10 mouse cellular contexts compared by ENCODE assay signal in the genomic region with DNA sequence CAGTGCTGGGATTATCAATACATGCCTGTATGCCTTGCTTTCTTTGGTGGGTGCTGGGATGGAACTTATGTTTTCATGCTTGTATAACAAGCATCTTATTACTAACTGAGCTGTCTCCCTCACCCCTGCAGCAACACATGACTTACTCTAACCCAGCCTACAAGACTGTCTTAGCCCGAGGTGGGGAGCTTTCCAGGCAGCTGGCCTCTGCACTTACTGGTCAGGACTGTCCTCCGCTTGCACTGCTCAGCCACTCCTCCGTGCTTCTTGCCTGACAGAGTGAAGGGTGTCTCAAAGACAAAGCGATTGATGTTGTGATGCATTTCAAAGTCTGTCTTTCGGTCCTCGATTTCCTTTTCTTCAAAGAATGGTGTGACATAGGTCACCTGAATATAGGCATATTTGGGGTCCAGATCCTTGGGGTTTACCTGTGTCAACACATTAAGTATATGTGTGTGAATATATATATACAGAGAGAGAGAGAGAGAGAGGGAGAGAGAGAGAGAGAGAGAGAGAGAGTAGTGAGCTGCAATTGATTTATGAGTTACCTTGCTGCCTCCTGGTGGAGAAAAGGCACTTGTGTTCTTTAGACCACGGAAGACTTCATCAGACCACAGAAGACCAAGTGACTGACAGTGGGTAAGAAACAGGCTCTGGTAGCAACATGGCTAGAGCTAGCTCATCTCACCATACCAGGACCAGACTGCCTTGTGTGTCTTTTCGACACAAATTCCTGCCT. TPM values are rescaled to one million over a fixed set of nuclear protein-coding genes. Genes with fewer than 3 reads are reported as not detected.
DNase-seq lines count a peak whose midpoint lies in the region; ATAC-seq lines count a peak whose summit lies in the region.
"Had no signal": no experiment of that assay in that cellular context is flagged by ENCODE, and none has a peak within 500 bp of the region (broad histone marks: within the 10 kb centered on the region; RNA-seq: fewer than 3 reads in every experiment).

No protein-coding gene starts in this region.

- DNase-seq in heart, postnatal 4 days, result peak; percentile 15
- DNase-seq in heart, adult 18-20 months, result no peak
- peak; percentile 70 for DNase-seq in 3T3-L1 (ENCODE audit: low read depth, low spot score)
- DNase-seq in adipocyte (ENCODE audit: low spot score), result peak; percentile 41
- peak; percentile 7 to 26 for DNase-seq in kidney, postnatal 36 days
- DNase-seq in urinary bladder, adult 2 months (ENCODE audit: low spot score), result no peak
- no peak for DNase-seq in yolk sac, embryonic 10.5 days (ENCODE audit: low spot score)

- ATAC-seq in erythroid progenitor cell, adult 5-6 weeks (replicated peaks; ENCODE audit: low FRiP score, poor library complexity, severe bottlenecking), result no peak

RNA-seq across cellular contexts. Expression of gene Gm45261, which starts 51.1 kb away (rescaled TPM):
- not detected for total RNA-seq in heart, postnatal 4 days (2021)
- total RNA-seq in heart, adult 18-20 months (2021), result not detected
- not detected in 2 replicates for polyA plus RNA-seq in urinary bladder, adult 2 months (2012; rRNA removed)
- total RNA-seq in erythroid progenitor cell, adult 5-6 weeks (2015; ENCODE audit: low replicate concordance), result not detected in 2 replicates
- not detected in 2 replicates for total RNA-seq in erythroid progenitor cell, adult 5-6 weeks (2017; ENCODE audit: low replicate concordance)
- polyA plus RNA-seq: limb, embryonic 15.5 days; stomach, embryonic 16.5 days had no signal

Comparison
In these comparisons a context has a peak if more than half of its experiments do, and no peak if none do; other contexts are left out.
1. DNase-seq: peak in heart, postnatal 4 days (single experiment), 3T3-L1 (single experiment), adipocyte (single experiment) and kidney, postnatal 36 days (2 of 2); none in heart, adult 18-20 months (0 of 2), urinary bladder, adult 2 months (single experiment) and yolk sac, embryonic 10.5 days (single experiment).